Mouse (Mus musculus) hindbrain, postnatal 0 days (tissue): Measurements from ENCODE around the gene Nr2f1. TPM values are rescaled to one million over a fixed set of nuclear protein-coding genes. Genes with fewer than 3 reads are reported as not detected.

Source experiments
- ATAC-seq: fragments of 200-750 bp; cut with Nextera tagmentation; 2 replicates; pipeline ENCODE4 v1.8.0; 2017; ENCODE audit warnings: mild to moderate bottlenecking, moderate TSS enrichment, moderate library complexity
- DNase-seq: peaks from one replicate; pipeline ENCODE4 v3.0.0-alpha.2; 2015; ENCODE audit warnings: low spot score
- H3K27ac ChIP-seq: fragments of 300-500 bp; sonication (generic); 2 replicates; pipeline ENCODE4 v1.5.1; 2014; ENCODE audit warnings: mild to moderate bottlenecking
- H3K27me3 ChIP-seq: fragments of 300-500 bp; sonication (generic); 2 replicates; pipeline ENCODE4 v1.6.1; 2014; ENCODE audit warnings: low read length, mixed read lengths; ENCODE audit not compliant: insufficient read depth
- H3K36me3 ChIP-seq: fragments of 300-500 bp; sonication (generic); 2 replicates; pipeline ENCODE4 v1.6.1; 2014; ENCODE audit warnings: low read length, mixed read lengths; ENCODE audit not compliant: insufficient read depth
- H3K4me1 ChIP-seq: fragments of 300-500 bp; sonication (generic); 2 replicates; pipeline ENCODE4 v1.6.1; 2014; ENCODE audit warnings: antibody characterized with exemption, low read length, mixed read lengths; ENCODE audit not compliant: insufficient read depth
- H3K4me2 ChIP-seq: fragments of 300-500 bp; sonication (generic); 2 replicates; pipeline ENCODE4 v1.6.1; 2014; ENCODE audit warnings: low read depth, mild to moderate bottlenecking, low read length, moderate library complexity, mixed read lengths
- H3K4me3 ChIP-seq: fragments of 300-500 bp; sonication (generic); 2 replicates; pipeline ENCODE4 v1.5.1; 2014; ENCODE audit warnings: low read length
- H3K9ac ChIP-seq: fragments of 300-500 bp; sonication (generic); replicated peaks from 2 replicates; pipeline ENCODE4 v1.6.1; 2014; ENCODE audit warnings: mild to moderate bottlenecking, low read length, moderate library complexity, mixed read lengths
- H3K9me3 ChIP-seq: fragments of 300-500 bp; sonication (generic); 2 replicates; pipeline ENCODE4 v1.6.1; 2016; ENCODE audit warnings: low read length, mixed read lengths
- CTCF ChIP-seq: IDR thresholded peaks from 2 replicates; pipeline ENCODE4 v1.5.1; 2016; ENCODE audit warnings: antibody characterized with exemption, control low read depth, low read depth
- WGBS: fragments of 180-500 bp; shearing (Covaris S2); extraction: QIAGEN DNeasy Blood & Tissue Kit; methylation state at CpG from one replicate; pipeline ENCODE4 v1.1.7; 2014; 5-methylcytosine and 5-hydroxymethylcytosine counted together
- polyA plus RNA-seq: library from polyadenylated mRNA; unstranded; fragments of >200 nt; fragmentation: Nextera tagmentation; extraction: Ambion mirVana; gene quantifications from 2 replicates; pipeline ENCODE4 v1.2.1, GENCODE M21; 2015
- total RNA-seq: library from RNA; depleted of rRNA; stranded (reverse); fragments of >200 nt; gene quantifications from 2 replicates; pipeline ENCODE4 v1.2.3, GENCODE M21; 2014

Nr2f1 gene
- total and polyA plus RNA-seq, 2 experiments from 2014 or later: 51.2 to 220 TPM

- Histone ChIP-seq H3K27ac (peak overlapping the region; percentile 45), H3K9ac (no peak overlapping the region), H3K4me2 (peak overlapping the region; percentile 34), H3K27me3 (no peaks in the 10 kb centered on the region), H3K9me3 (no peaks in the 10 kb centered on the region), H3K36me3 (peaks cover 6% of the 10 kb centered on the region; the same call in 1 of the 2 replicates), H3K4me3 (no peak overlapping the region), H3K4me1 (peaks cover 6% of the 10 kb centered on the region)
- ATAC-seq (no peak), DNase-seq (no peak)
- 18% methylated on average over 14 of the region's 14 CpGs for WGBS
- no peak for TF ChIP-seq CTCF
These were observed 14.6 kb downstream of the Nr2f1 start for GRCm38 (mm10) chr13:78184786-78185466.

DNA sequence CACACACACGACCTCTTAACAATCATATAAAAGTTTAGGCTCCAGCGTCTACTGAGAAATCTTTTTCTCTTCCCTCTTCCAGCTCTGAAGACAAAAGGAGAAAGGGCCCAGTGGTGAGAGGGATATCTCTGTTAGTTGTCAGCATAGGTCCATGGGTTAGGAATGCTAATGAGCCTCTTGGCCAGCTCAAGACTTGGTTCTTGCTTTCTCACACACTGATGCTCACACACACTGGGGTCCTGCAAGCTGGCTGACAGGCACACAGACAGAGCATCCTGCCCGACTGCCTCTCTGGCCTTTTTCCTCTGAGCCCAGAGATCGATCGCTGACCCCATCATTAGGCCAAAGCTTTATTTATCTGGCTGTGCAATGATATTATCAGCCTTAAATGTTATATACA is 15.6 kb downstream of the Nr2f1 start:
- Histone ChIP-seq H3K36me3 (no peaks in the 10 kb centered on the region), H3K9me3 (no peaks in the 10 kb centered on the region), H3K27me3 (peaks cover 7% of the 10 kb centered on the region; the same call in 1 of the 2 replicates), H3K4me1 (peaks cover 6% of the 10 kb centered on the region), H3K4me2 (peak overlapping the region; percentile 34), H3K27ac (peak overlapping the region; percentile 45), H3K9ac (no peak overlapping the region), H3K4me3 (no peak overlapping the region)
- ATAC-seq (peak; percentile 72), DNase-seq (peak; percentile 74)
- TF ChIP-seq CTCF: no peak
- WGBS: 18% methylated on average over 5 of the region's 5 CpGs

- ATAC-seq: no peak
- no peak for TF ChIP-seq CTCF
- peak overlapping the region; percentile 81 for H3K27ac ChIP-seq
- no peak overlapping the region for H3K9ac ChIP-seq
- no peaks in the 10 kb centered on the region for H3K36me3 ChIP-seq
- DNase-seq: no peak
- H3K4me2 ChIP-seq: peak overlapping the region; percentile 72
- 21% methylated on average over 5 of the region's 5 CpGs for WGBS
- peak overlapping the region; percentile 7; the same call in 1 of the 2 replicates for H3K4me3 ChIP-seq
- H3K9me3 ChIP-seq: no peaks in the 10 kb centered on the region
- peaks cover 6% of the 10 kb centered on the region for H3K4me1 ChIP-seq
- H3K27me3 ChIP-seq: peaks cover 7% of the 10 kb centered on the region; the same call in 1 of the 2 replicates
These were observed 16.6 kb downstream of the Nr2f1 start for GRCm38 (mm10) chr13:78183004-78183403.

DNA sequence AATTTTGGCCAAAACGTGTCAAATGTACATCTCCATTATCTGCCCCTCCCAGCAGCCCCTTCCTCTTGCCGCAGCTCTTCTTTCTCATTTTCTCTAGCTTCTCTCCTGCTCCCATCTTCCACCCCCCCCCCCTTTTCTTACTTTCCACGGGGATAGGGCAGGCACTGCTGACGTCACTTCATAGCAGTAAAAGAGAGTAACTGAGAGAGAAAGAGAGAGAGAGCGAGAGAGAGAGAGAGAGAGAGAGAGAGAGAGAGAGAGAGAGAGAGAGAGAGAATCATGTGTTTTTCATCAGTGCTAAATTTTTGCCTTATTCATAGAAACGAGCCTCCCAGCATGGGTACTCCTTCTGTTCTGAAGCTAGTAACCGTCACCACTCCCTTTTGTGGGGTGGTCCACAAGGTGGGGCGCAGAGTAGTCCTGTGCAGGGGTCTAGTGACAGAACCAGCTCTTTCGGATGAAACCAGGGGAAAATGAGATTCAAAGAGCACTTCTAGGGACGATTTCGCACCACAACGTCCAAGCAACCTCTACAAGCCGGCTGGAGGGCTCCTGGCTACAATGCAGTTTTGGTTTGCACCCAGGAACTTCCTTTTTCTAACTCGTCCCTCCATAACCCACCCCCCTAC is 17.5 kb downstream of the Nr2f1 start:
- no peak for DNase-seq

DNA sequence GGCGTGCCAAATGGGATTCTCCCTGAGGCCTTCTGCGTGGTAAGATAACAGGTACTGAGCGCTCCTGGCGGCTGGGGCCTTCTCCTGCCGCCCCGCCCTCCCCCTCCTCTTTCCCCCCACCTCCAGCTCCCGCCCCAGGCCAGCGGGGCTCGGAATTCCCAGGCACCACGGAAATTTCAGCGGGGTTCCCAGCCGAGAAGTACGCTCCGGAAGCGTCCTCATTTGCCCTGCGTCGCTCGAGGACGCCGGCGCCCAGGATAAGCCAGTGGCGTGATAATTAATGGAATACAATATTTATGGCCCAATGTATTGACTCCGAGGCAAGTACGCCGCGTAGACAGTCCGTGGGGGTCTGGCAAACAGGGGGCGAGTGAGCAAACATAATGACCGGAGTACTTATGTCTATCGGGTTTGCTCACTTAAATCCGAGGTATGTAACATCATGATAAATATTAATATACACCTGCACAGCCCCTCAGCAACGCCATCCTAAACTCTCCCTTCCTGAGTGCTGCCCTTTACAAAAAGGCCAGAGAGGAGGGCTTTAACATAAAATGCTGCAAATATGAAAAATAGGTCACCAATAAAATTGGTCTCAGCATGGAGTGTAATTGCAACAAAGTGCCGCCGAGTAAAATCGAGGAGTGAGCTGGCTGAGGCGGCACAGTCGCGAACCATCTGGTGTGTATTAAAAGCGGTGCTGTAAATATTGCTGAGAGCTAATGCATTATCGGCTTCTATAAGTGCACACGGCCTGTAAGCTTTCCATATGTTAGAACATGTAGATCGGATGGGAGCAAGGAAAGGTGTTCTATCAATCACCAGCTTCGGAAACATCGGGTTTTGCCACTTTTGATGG is 18.3 kb downstream of the Nr2f1 start:
- no peak for TF ChIP-seq CTCF
- Histone ChIP-seq H3K4me1 (peaks cover 6% of the 10 kb centered on the region), H3K36me3 (no peaks in the 10 kb centered on the region), H3K9ac (peak overlapping the region; percentile 45), H3K4me2 (peak overlapping the region; percentile 72), H3K9me3 (no peaks in the 10 kb centered on the region), H3K4me3 (peak overlapping the region; percentile 37), H3K27ac (peak overlapping the region; percentile 81), H3K27me3 (peaks cover 13% of the 10 kb centered on the region; the same call in 1 of the 2 replicates)
- DNase-seq (no peak), ATAC-seq (peak; percentile 44)
- 1% methylated on average over 44 of the region's 44 CpGs for WGBS

More for the DNA sequence above, 17.5 kb downstream of the Nr2f1 start:
- peak; percentile 74 for ATAC-seq
- Histone ChIP-seq H3K27ac (peak overlapping the region; percentile 81), H3K9ac (peak overlapping the region; percentile 45; the same call in 1 of the 2 replicates), H3K4me2 (peak overlapping the region; percentile 72), H3K9me3 (no peaks in the 10 kb centered on the region), H3K27me3 (peaks cover 7% of the 10 kb centered on the region; the same call in 1 of the 2 replicates), H3K4me1 (peaks cover 6% of the 10 kb centered on the region), H3K36me3 (no peaks in the 10 kb centered on the region), H3K4me3 (peak overlapping the region; percentile 37)
- 6% methylated on average over 14 of the region's 14 CpGs for WGBS
- no peak for TF ChIP-seq CTCF

GRCm38 (mm10) chr13:78180261-78180660 is 19.3 kb downstream of the Nr2f1 start:
- H3K27ac ChIP-seq: 0 out of 2 replicates have a peak overlapping the region, but pooled peaks have one; percentile 81
- no peak overlapping the region for H3K9ac ChIP-seq
- H3K9me3 ChIP-seq: no peaks in the 10 kb centered on the region
- peaks cover 16% of the 10 kb centered on the region; the same call in 1 of the 2 replicates for H3K27me3 ChIP-seq
- 51% methylated on average over 3 of the region's 3 CpGs for WGBS
- no peak overlapping the region for H3K4me3 ChIP-seq
- ATAC-seq: no peak
- no peak for DNase-seq
- TF ChIP-seq CTCF: no peak
- H3K36me3 ChIP-seq: no peaks in the 10 kb centered on the region
- peaks cover 5% of the 10 kb centered on the region for H3K4me1 ChIP-seq
- peak overlapping the region; percentile 72; the same call in 1 of the 2 replicates for H3K4me2 ChIP-seq
